9 mouse cellular contexts compared by ENCODE assay signal in genomic region chr9:119149601-119150000, GRCm38 (mm10). TPM values are rescaled to one million over a fixed set of nuclear protein-coding genes. Genes with fewer than 3 reads are reported as not detected.
DNase-seq lines count a peak whose midpoint lies in the region; ATAC-seq and TF ChIP-seq lines count a peak whose summit lies in the region.
"Had no signal": no experiment of that assay in that cellular context is flagged by ENCODE, and none has a peak within 500 bp of the region (broad histone marks: within the 10 kb centered on the region; RNA-seq: fewer than 3 reads in every experiment).

No protein-coding gene starts in this region.

- H3K36me3 ChIP-seq in hindbrain, embryonic 14.5 days (replicated peaks; ENCODE audit: control insufficient read depth, insufficient read depth): no peaks in the 10 kb centered on the region
- H3K36me3 ChIP-seq in hindbrain, embryonic 13.5 days: no peaks in the 10 kb centered on the region
- no peaks in the 10 kb centered on the region for H3K36me3 ChIP-seq in MEL (ENCODE audit: control insufficient read depth in 1 of 2, insufficient read depth in 2 of 2, low read length in 2 of 2)
- no peaks in the 10 kb centered on the region; the same call in 1 of the 2 replicates for H3K36me3 ChIP-seq in liver, postnatal 0 days (replicated peaks; ENCODE audit: insufficient read depth, low read length)
- H3K36me3 ChIP-seq: lung, embryonic 15.5 days had no signal

- H3K79me2 ChIP-seq in MEL (ENCODE audit: control insufficient read depth, insufficient read depth, low read length, poor library complexity): no peaks in the 10 kb centered on the region

- TF ChIP-seq RAD21 in MEL (IDR thresholded peaks at IDR 0.05; ENCODE audit: low read depth, low read length): no peak

- TF ChIP-seq CTCF in MEL (IDR thresholded peaks at IDR 0.05 in 2 of 3, conservative IDR thresholded peaks at IDR 0.05 in 1 of 3; ENCODE audit: control insufficient read depth in 1 of 3, insufficient read depth in 1 of 3, low read depth in 2 of 3, low read length in 3 of 3, poor library complexity in 1 of 3, severe bottlenecking in 1 of 3): no peak
- TF ChIP-seq CTCF in liver, postnatal 0 days (IDR thresholded peaks at IDR 0.05; ENCODE audit: low read depth): no peak

- WGBS in hindbrain, embryonic 14.5 days: 35% methylated on average over 5 of the region's 5 CpGs
- 36% methylated on average over 5 of the region's 5 CpGs for WGBS in hindbrain, embryonic 13.5 days
- WGBS in liver, postnatal 0 days (ENCODE audit: insufficient replicate concordance): 22% methylated on average over 5 of the region's 5 CpGs

- H3K4me2 ChIP-seq in hindbrain, embryonic 14.5 days (replicated peaks): no peak overlapping the region
- no peak overlapping the region for H3K4me2 ChIP-seq in hindbrain, embryonic 13.5 days
- no peak overlapping the region for H3K4me2 ChIP-seq in liver, postnatal 0 days (ENCODE audit: low read depth, low read length)
- H3K4me2 ChIP-seq: lung, embryonic 15.5 days had no signal

- H3K9ac ChIP-seq in hindbrain, embryonic 14.5 days: no peak overlapping the region
- H3K9ac ChIP-seq in hindbrain, embryonic 13.5 days: no peak overlapping the region
- no peak overlapping the region for H3K9ac ChIP-seq in MEL (ENCODE audit: control insufficient read depth, low read depth, low read length, poor library complexity, severe bottlenecking)
- H3K9ac ChIP-seq in liver, postnatal 0 days (replicated peaks): no peak overlapping the region
- H3K9ac ChIP-seq: lung, embryonic 15.5 days had no signal

- TF ChIP-seq POLR2A in MEL (IDR thresholded peaks at IDR 0.05; ENCODE audit: control insufficient read depth in 1 of 2, insufficient read depth in 1 of 2, low read depth in 1 of 2, low read length in 2 of 2, poor library complexity in 1 of 2): no peak

- H3K27me3 ChIP-seq in hindbrain, embryonic 14.5 days (ENCODE audit: control insufficient read depth, insufficient read depth, low read length): no peaks in the 10 kb centered on the region
- 0 out of 2 replicates have a peak, but pooled peaks cover 1% of the 10 kb centered on the region for H3K27me3 ChIP-seq in hindbrain, embryonic 13.5 days
- no peaks in the 10 kb centered on the region; a peak in 1 of 4 replicates for H3K27me3 ChIP-seq in MEL (ENCODE audit: control insufficient read depth in 1 of 2, insufficient read depth in 2 of 2, low read length in 2 of 2)
- no peaks in the 10 kb centered on the region for H3K27me3 ChIP-seq in liver, postnatal 0 days (ENCODE audit: insufficient read depth, low read length)

- no peak for TF ChIP-seq EP300 in MEL (IDR thresholded peaks at IDR 0.05; ENCODE audit: low read depth in 1 of 2, low read length in 2 of 2)
- no peak for TF ChIP-seq EP300 in liver, postnatal 0 days (IDR thresholded peaks at IDR 0.05; ENCODE audit: low read depth)

- H3K4me3 ChIP-seq in hindbrain, embryonic 14.5 days (replicated peaks; ENCODE audit: low read length): no peak overlapping the region
- H3K4me3 ChIP-seq in hindbrain, embryonic 13.5 days: no peak overlapping the region
- no peak overlapping the region for H3K4me3 ChIP-seq in MEL (ENCODE audit: control insufficient read depth in 1 of 2, insufficient read depth in 1 of 2, low read depth in 2 of 2, low read length in 2 of 2)
- no peak overlapping the region for H3K4me3 ChIP-seq in liver, postnatal 0 days (ENCODE audit: low read depth, low read length)
- H3K4me3 ChIP-seq: lung, embryonic 15.5 days had no signal

- H3K9me3 ChIP-seq in hindbrain, embryonic 14.5 days (ENCODE audit: control insufficient read depth, low read length): no peaks in the 10 kb centered on the region
- H3K9me3 ChIP-seq in hindbrain, embryonic 13.5 days: no peaks in the 10 kb centered on the region
- H3K9me3 ChIP-seq in MEL (replicated peaks; ENCODE audit: insufficient read depth, low read length): no peaks in the 10 kb centered on the region
- H3K9me3 ChIP-seq in liver, postnatal 0 days (ENCODE audit: low read length): no peaks in the 10 kb centered on the region
- H3K9me3 ChIP-seq: lung, embryonic 15.5 days had no signal

- no peak for ATAC-seq in hindbrain, embryonic 14.5 days (ENCODE audit: low FRiP score)
- no peak for ATAC-seq in hindbrain, embryonic 13.5 days (ENCODE audit: low FRiP score)
- no peak for ATAC-seq in liver, postnatal 0 days

- no peaks in the 10 kb centered on the region for H3K4me1 ChIP-seq in hindbrain, embryonic 14.5 days (replicated peaks; ENCODE audit: control insufficient read depth, insufficient read depth, low read length)
- H3K4me1 ChIP-seq in hindbrain, embryonic 13.5 days (replicated peaks): no peaks in the 10 kb centered on the region
- no peaks in the 10 kb centered on the region for H3K4me1 ChIP-seq in MEL (ENCODE audit: control insufficient read depth in 1 of 2, insufficient read depth in 2 of 2, low read length in 2 of 2)
- no peaks in the 10 kb centered on the region for H3K4me1 ChIP-seq in liver, postnatal 0 days (ENCODE audit: insufficient read depth)
- H3K4me1 ChIP-seq: lung, embryonic 15.5 days had no signal

- H3K27ac ChIP-seq in hindbrain, embryonic 14.5 days: no peak overlapping the region
- H3K27ac ChIP-seq in hindbrain, embryonic 13.5 days: no peak overlapping the region
- no peak overlapping the region for H3K27ac ChIP-seq in MEL (ENCODE audit: control insufficient read depth, low read depth, low read length)
- no peak overlapping the region for H3K27ac ChIP-seq in liver, postnatal 0 days (ENCODE audit: low read depth)
- H3K27ac ChIP-seq: lung, embryonic 15.5 days had no signal

- DNase-seq in hindbrain, embryonic 14.5 days (ENCODE audit: low spot score): peak; percentile 36
- DNase-seq in MEL (ENCODE audit: low read depth, low spot score): peak; percentile 71
- peak; percentile 85 for DNase-seq in embryo, embryonic 10 days (ENCODE audit: low spot score)
- peak; percentile 63 for DNase-seq in liver, postnatal 0 days
- peak; percentile 77 for DNase-seq in thymus, postnatal 4 days
- no peak for DNase-seq in frontal cortex, postnatal 14 days (ENCODE audit: low spot score in 2 of 2)
- no peak for DNase-seq in spleen, postnatal 36 days (ENCODE audit: low spot score in 2 of 2)

TF ChIP-seq in MEL, 35 proteins besides CTCF, POLR2A, EP300 and RAD21 (continues in another document):
- no peak for TF ChIP-seq ETS1 (IDR thresholded peaks at IDR 0.05; ENCODE audit: low read depth, low read length)
- no peak for TF ChIP-seq KAT2A (conservative IDR thresholded peaks at IDR 0.05; ENCODE audit: low read depth, low read length)
- no peak for TF ChIP-seq CHD2 (IDR thresholded peaks at IDR 0.05; ENCODE audit: low read length)
- no peak for TF ChIP-seq MEF2A (IDR thresholded peaks at IDR 0.05; ENCODE audit: extremely low read depth, insufficient replicate concordance, low read depth, low read length, poor library complexity, severe bottlenecking)
- no peak for TF ChIP-seq TAL1 (IDR thresholded peaks at IDR 0.05; ENCODE audit: low read length)
- TF ChIP-seq ZKSCAN1 (IDR thresholded peaks at IDR 0.05; ENCODE audit: low read depth, low read length): no peak
- TF ChIP-seq TCF12 (IDR thresholded peaks at IDR 0.05; ENCODE audit: low read depth, low read length): no peak
- TF ChIP-seq MYB (IDR thresholded peaks at IDR 0.05; ENCODE audit: low read depth, low read length): no peak
- no peak for TF ChIP-seq POLR2AphosphoS5 (IDR thresholded peaks at IDR 0.05; ENCODE audit: borderline replicate concordance, low read depth, low read length)
- no peak for TF ChIP-seq BHLHE40 (IDR thresholded peaks at IDR 0.05; ENCODE audit: borderline replicate concordance, low read depth, low read length)

RNA-seq across cellular contexts. Expression of gene Acaa1b, which starts 7.3 kb away (rescaled TPM):
- polyA plus RNA-seq in hindbrain, embryonic 14.5 days (2014; fragmentation: Nextera tagmentation; extraction: Ambion mirVana): 2.2 and 3.9 TPM in 2 replicates
- 1.8 and 1.9 TPM in 2 replicates for polyA plus RNA-seq in hindbrain, embryonic 13.5 days (2015; fragmentation: Nextera tagmentation; extraction: Ambion mirVana)
- 1.3 and 1.4 TPM in 2 replicates for total RNA-seq in MEL (2012; rRNA removed)
- polyA plus RNA-seq in MEL (2012; ENCODE audit: insufficient read depth in 1 of 2, insufficient read length in 2 of 2, low read depth in 1 of 2, low replicate concordance in 2 of 2, missing spikeins in 1 of 2): 1 to 10 TPM in 1 of 2 experiments, not detected in 1; 1.9 TPM
- 496 and 544 TPM in 2 replicates for polyA plus RNA-seq in liver, postnatal 0 days (2015; fragmentation: Nextera tagmentation; extraction: Ambion mirVana)

RNA-seq across cellular contexts. Expression of gene Gm47289, which starts 9.4 kb away (rescaled TPM):
- not detected in 2 replicates for polyA plus RNA-seq in hindbrain, embryonic 14.5 days (2014; fragmentation: Nextera tagmentation; extraction: Ambion mirVana)
- polyA plus RNA-seq in hindbrain, embryonic 13.5 days (2015; fragmentation: Nextera tagmentation; extraction: Ambion mirVana): not detected in 2 replicates
- not detected in 2 replicates for total RNA-seq in MEL (2012; rRNA removed)
- polyA plus RNA-seq in MEL (2012; ENCODE audit: insufficient read depth in 1 of 2, insufficient read length in 2 of 2, low read depth in 1 of 2, low replicate concordance in 2 of 2, missing spikeins in 1 of 2): not detected
- polyA plus RNA-seq in liver, postnatal 0 days (2015; fragmentation: Nextera tagmentation; extraction: Ambion mirVana): not detected in 2 replicates
- polyA plus RNA-seq: lung, embryonic 15.5 days had no signal

RNA-seq across cellular contexts. Expression of gene Dlec1, which starts 47.3 kb away (rescaled TPM):
- polyA plus RNA-seq in hindbrain, embryonic 14.5 days (2014; fragmentation: Nextera tagmentation; extraction: Ambion mirVana): 1.3 and 1.7 TPM in 2 replicates
- polyA plus RNA-seq in hindbrain, embryonic 13.5 days (2015; fragmentation: Nextera tagmentation; extraction: Ambion mirVana): 0.38 and 1.5 TPM in 2 replicates
- not detected in 2 replicates for total RNA-seq in MEL (2012; rRNA removed)
- polyA plus RNA-seq in MEL (2012; ENCODE audit: insufficient read depth in 1 of 2, insufficient read length in 2 of 2, low read depth in 1 of 2, low replicate concordance in 2 of 2, missing spikeins in 1 of 2): under 1 TPM in 1 of 2 experiments, not detected in 1; 0.22 TPM
- polyA plus RNA-seq in liver, postnatal 0 days (2015; fragmentation: Nextera tagmentation; extraction: Ambion mirVana): 0.05 TPM in 2 replicates

RNA-seq across cellular contexts. Expression of gene Plcd1, which starts 56.3 kb away (rescaled TPM):
- polyA plus RNA-seq in hindbrain, embryonic 14.5 days (2014; fragmentation: Nextera tagmentation; extraction: Ambion mirVana): 15.9 and 16.7 TPM in 2 replicates
- 22.5 and 23.8 TPM in 2 replicates for polyA plus RNA-seq in hindbrain, embryonic 13.5 days (2015; fragmentation: Nextera tagmentation; extraction: Ambion mirVana)
- total RNA-seq in MEL (2012; rRNA removed): not detected in 2 replicates
- polyA plus RNA-seq in MEL (2012; ENCODE audit: insufficient read depth in 1 of 2, insufficient read length in 2 of 2, low read depth in 1 of 2, low replicate concordance in 2 of 2, missing spikeins in 1 of 2): under 1 TPM in 1 of 2 experiments, not detected in 1; 0.36 TPM
- 0.85 and 1.1 TPM in 2 replicates for polyA plus RNA-seq in liver, postnatal 0 days (2015; fragmentation: Nextera tagmentation; extraction: Ambion mirVana)

RNA-seq across cellular contexts. Expression of gene Slc22a13, which starts 59.3 kb away (rescaled TPM):
- not detected in 2 replicates for polyA plus RNA-seq in hindbrain, embryonic 14.5 days (2014; fragmentation: Nextera tagmentation; extraction: Ambion mirVana)
- not detected in 2 replicates for polyA plus RNA-seq in hindbrain, embryonic 13.5 days (2015; fragmentation: Nextera tagmentation; extraction: Ambion mirVana)
- not detected in 2 replicates for total RNA-seq in MEL (2012; rRNA removed)
- polyA plus RNA-seq in MEL (2012; ENCODE audit: insufficient read depth in 1 of 2, insufficient read length in 2 of 2, low read depth in 1 of 2, low replicate concordance in 2 of 2, missing spikeins in 1 of 2): under 1 TPM in 1 of 2 experiments, not detected in 1; 0.04 TPM
- polyA plus RNA-seq in liver, postnatal 0 days (2015; fragmentation: Nextera tagmentation; extraction: Ambion mirVana): not detected in 2 replicates
- polyA plus RNA-seq: lung, embryonic 15.5 days had no signal

Comparison
In these comparisons a context has a peak if more than half of its experiments do, and no peak if none do; other contexts are left out.
1. DNase-seq: peak in hindbrain, embryonic 14.5 days (single experiment), MEL (single experiment), embryo, embryonic 10 days (single experiment), liver, postnatal 0 days (single experiment) and thymus, postnatal 4 days (single experiment); none in frontal cortex, postnatal 14 days (0 of 2) and spleen, postnatal 36 days (0 of 2).
2. RNA of gene Acaa1b, which starts 7.3 kb away (polyA plus RNA-seq): 496 to 544 TPM in liver, postnatal 0 days; 2.2 to 3.9 TPM in hindbrain, embryonic 14.5 days, 1.9 TPM in MEL and 1.8 to 1.9 TPM in hindbrain, embryonic 13.5 days; every median in the first group is over 100 times any median in the second.